Mouse (Mus musculus): ENCODE measurements around the gene Atp6v0e2. TPM values are rescaled to one million over a fixed set of nuclear protein-coding genes. Genes with fewer than 3 reads are reported as not detected.

Gene Atp6v0e2
- polyA plus RNA-seq, 1 experiment = 5.1 TPM

- no peaks in the 10 kb centered on the region for H3K27me3 ChIP-seq (ENCODE audit: control insufficient read depth, insufficient read depth, insufficient read length)
- no peak overlapping the region for H3K4me3 ChIP-seq
- H3K36me3 ChIP-seq (ENCODE audit: control insufficient read depth, insufficient read depth) = no peaks in the 10 kb centered on the region
- H3K4me2 ChIP-seq (ENCODE audit: low read depth) = peak overlapping the region; percentile 25
- H3K79me2 ChIP-seq (ENCODE audit: control insufficient read depth, insufficient read depth) = no peaks in the 10 kb centered on the region
- no peak overlapping the region for H3ac ChIP-seq (ENCODE audit: control insufficient read depth, insufficient read length)
- TF ChIP-seq E2F4 (IDR thresholded peaks at IDR 0.05; ENCODE audit: insufficient read depth) (no peak), MYOD1 (IDR thresholded peaks at IDR 0.05; ENCODE audit: control insufficient read depth in 1 of 3, insufficient read length in 2 of 3, low read depth in 2 of 3) (no peak), TCF12 (IDR thresholded peaks at IDR 0.05; ENCODE audit: insufficient read depth, poor library complexity, severe bottlenecking) (no peak), TCF3 (IDR thresholded peaks at IDR 0.05; ENCODE audit: insufficient read length, low read depth) (no peak), MAX (IDR thresholded peaks at IDR 0.05; ENCODE audit: low read depth) (no peak), USF1 (IDR thresholded peaks at IDR 0.05; ENCODE audit: low read depth) (no peak), SRF (IDR thresholded peaks at IDR 0.05; ENCODE audit: control insufficient read depth, insufficient read length, low read depth) (no peak), CEBPB (IDR thresholded peaks at IDR 0.05; ENCODE audit: insufficient read depth, poor library complexity, severe bottlenecking) (no peak), MYOG (IDR thresholded peaks at IDR 0.05; ENCODE audit: control insufficient read depth in 1 of 3, insufficient read depth in 1 of 3, insufficient read length in 2 of 3, low read depth in 2 of 3) (no peak), POLR2A (IDR thresholded peaks at IDR 0.05; ENCODE audit: insufficient read length, low read depth) (no peak), REST (IDR thresholded peaks at IDR 0.05; ENCODE audit: insufficient read depth, insufficient read length) (no peak), POLR2AphosphoS2 (IDR thresholded peaks at IDR 0.05; ENCODE audit: insufficient read length, low read depth) (no peak)
These were observed 5.2 kb downstream of the Atp6v0e2 start for GRCm38 (mm10) chr6:48542631-48543030.

- no peak overlapping the region for H3K4me2 ChIP-seq (ENCODE audit: low read depth)
- H3K79me2 ChIP-seq (ENCODE audit: control insufficient read depth, insufficient read depth) = no peaks in the 10 kb centered on the region
- H3ac ChIP-seq (ENCODE audit: control insufficient read depth, insufficient read length) = no peak overlapping the region
- H3K36me3 ChIP-seq (ENCODE audit: control insufficient read depth, insufficient read depth) = no peaks in the 10 kb centered on the region
- TF ChIP-seq POLR2A (IDR thresholded peaks at IDR 0.05; ENCODE audit: insufficient read length, low read depth) = no peak
- TF ChIP-seq MYOD1 (IDR thresholded peaks at IDR 0.05; ENCODE audit: control insufficient read depth in 1 of 3, insufficient read length in 2 of 3, low read depth in 2 of 3) = no peak
- TF ChIP-seq CEBPB (IDR thresholded peaks at IDR 0.05; ENCODE audit: insufficient read depth, poor library complexity, severe bottlenecking) = no peak
- TF ChIP-seq REST (IDR thresholded peaks at IDR 0.05; ENCODE audit: insufficient read depth, insufficient read length) = no peak
- TF ChIP-seq E2F4 (IDR thresholded peaks at IDR 0.05; ENCODE audit: insufficient read depth) = no peak
- no peak for TF ChIP-seq USF1 (IDR thresholded peaks at IDR 0.05; ENCODE audit: low read depth)
- no peak for TF ChIP-seq TCF3 (IDR thresholded peaks at IDR 0.05; ENCODE audit: insufficient read length, low read depth)
- no peak for TF ChIP-seq SRF (IDR thresholded peaks at IDR 0.05; ENCODE audit: control insufficient read depth, insufficient read length, low read depth)
- TF ChIP-seq MYOG (IDR thresholded peaks at IDR 0.05; ENCODE audit: control insufficient read depth in 1 of 3, insufficient read depth in 1 of 3, insufficient read length in 2 of 3, low read depth in 2 of 3) = no peak
- no peak for TF ChIP-seq POLR2AphosphoS2 (IDR thresholded peaks at IDR 0.05; ENCODE audit: insufficient read length, low read depth)
- no peak for TF ChIP-seq TCF12 (IDR thresholded peaks at IDR 0.05; ENCODE audit: insufficient read depth, poor library complexity, severe bottlenecking)
- no peak for TF ChIP-seq MAX (IDR thresholded peaks at IDR 0.05; ENCODE audit: low read depth)
- no peaks in the 10 kb centered on the region for H3K27me3 ChIP-seq (ENCODE audit: control insufficient read depth, insufficient read depth, insufficient read length)
- H3K4me3 ChIP-seq = no peak overlapping the region
These were observed 7.8 kb downstream of the Atp6v0e2 start for GRCm38 (mm10) chr6:48545251-48545650.

- TF ChIP-seq MAX (IDR thresholded peaks at IDR 0.05; ENCODE audit: low read depth) = no peak
- TF ChIP-seq E2F4 (IDR thresholded peaks at IDR 0.05; ENCODE audit: insufficient read depth) = no peak
- TF ChIP-seq TCF12 (IDR thresholded peaks at IDR 0.05; ENCODE audit: insufficient read depth, poor library complexity, severe bottlenecking) = no peak
- no peak for TF ChIP-seq POLR2A (IDR thresholded peaks at IDR 0.05; ENCODE audit: insufficient read length, low read depth)
- no peak for TF ChIP-seq USF1 (IDR thresholded peaks at IDR 0.05; ENCODE audit: low read depth)
- no peak for TF ChIP-seq MYOD1 (IDR thresholded peaks at IDR 0.05; ENCODE audit: control insufficient read depth in 1 of 3, insufficient read length in 2 of 3, low read depth in 2 of 3)
- no peak for TF ChIP-seq CEBPB (IDR thresholded peaks at IDR 0.05; ENCODE audit: insufficient read depth, poor library complexity, severe bottlenecking)
- no peak for TF ChIP-seq TCF3 (IDR thresholded peaks at IDR 0.05; ENCODE audit: insufficient read length, low read depth)
- no peak for TF ChIP-seq SRF (IDR thresholded peaks at IDR 0.05; ENCODE audit: control insufficient read depth, insufficient read length, low read depth)
- no peak for TF ChIP-seq POLR2AphosphoS2 (IDR thresholded peaks at IDR 0.05; ENCODE audit: insufficient read length, low read depth)
These were observed 8.9 kb downstream of the Atp6v0e2 start for GRCm38 (mm10) chr6:48546271-48546670.

GRCm38 (mm10) chr6:48546858-48547257 is 9.4 kb downstream of the Atp6v0e2 start:
- H3K79me2 ChIP-seq (ENCODE audit: control insufficient read depth, insufficient read depth) = no peaks in the 10 kb centered on the region
- H3K4me2 ChIP-seq (ENCODE audit: low read depth) = peak overlapping the region; percentile 32
- no peaks in the 10 kb centered on the region for H3K36me3 ChIP-seq (ENCODE audit: control insufficient read depth, insufficient read depth)
- no peak overlapping the region for H3K4me3 ChIP-seq
- no peak overlapping the region for H3ac ChIP-seq (ENCODE audit: control insufficient read depth, insufficient read length)
- no peak for TF ChIP-seq POLR2A (IDR thresholded peaks at IDR 0.05; ENCODE audit: insufficient read length, low read depth)
- no peak for TF ChIP-seq POLR2AphosphoS2 (IDR thresholded peaks at IDR 0.05; ENCODE audit: insufficient read length, low read depth)
- no peak for TF ChIP-seq MAX (IDR thresholded peaks at IDR 0.05; ENCODE audit: low read depth)
- TF ChIP-seq TCF12 (IDR thresholded peaks at IDR 0.05; ENCODE audit: insufficient read depth, poor library complexity, severe bottlenecking) = no peak
- no peak for TF ChIP-seq REST (IDR thresholded peaks at IDR 0.05; ENCODE audit: insufficient read depth, insufficient read length)
- no peak for TF ChIP-seq SRF (IDR thresholded peaks at IDR 0.05; ENCODE audit: control insufficient read depth, insufficient read length, low read depth)
- TF ChIP-seq USF1 (IDR thresholded peaks at IDR 0.05; ENCODE audit: low read depth) = no peak
- no peak for TF ChIP-seq E2F4 (IDR thresholded peaks at IDR 0.05; ENCODE audit: insufficient read depth)
- TF ChIP-seq CEBPB (IDR thresholded peaks at IDR 0.05; ENCODE audit: insufficient read depth, poor library complexity, severe bottlenecking) = no peak
- TF ChIP-seq MYOG (IDR thresholded peaks at IDR 0.05; ENCODE audit: control insufficient read depth in 1 of 3, insufficient read depth in 1 of 3, insufficient read length in 2 of 3, low read depth in 2 of 3) = no peak
- no peak for TF ChIP-seq TCF3 (IDR thresholded peaks at IDR 0.05; ENCODE audit: insufficient read length, low read depth)
- no peak for TF ChIP-seq MYOD1 (IDR thresholded peaks at IDR 0.05; ENCODE audit: control insufficient read depth in 1 of 3, insufficient read length in 2 of 3, low read depth in 2 of 3)
- no peaks in the 10 kb centered on the region for H3K27me3 ChIP-seq (ENCODE audit: control insufficient read depth, insufficient read depth, insufficient read length)

More at GRCm38 (mm10) chr6:48546271-48546670, 8.9 kb downstream of the Atp6v0e2 start:
- Histone ChIP-seq H3ac (ENCODE audit: control insufficient read depth, insufficient read length) (no peak overlapping the region), H3K36me3 (ENCODE audit: control insufficient read depth, insufficient read depth) (no peaks in the 10 kb centered on the region), H3K27me3 (ENCODE audit: control insufficient read depth, insufficient read depth, insufficient read length) (no peaks in the 10 kb centered on the region), H3K4me3 (no peak overlapping the region), H3K4me2 (ENCODE audit: low read depth) (peak overlapping the region; percentile 32), H3K79me2 (ENCODE audit: control insufficient read depth, insufficient read depth) (no peaks in the 10 kb centered on the region)

All from myocyte (in vitro differentiated cells).